Mouse (Mus musculus): Measurements from ENCODE around the gene Gm37240. TPM values are rescaled to one million over a fixed set of nuclear protein-coding genes. Genes with fewer than 3 reads are reported as not detected.

Gene Gm37240
- polyA plus RNA-seq, 1 experiment from 2014 or later = 7.2 TPM

- peaks cover 10% of the 10 kb centered on the region for H3K4me1 ChIP-seq
- no peak overlapping the region for H3K27ac ChIP-seq (replicated peaks)
- no peaks in the 10 kb centered on the region for H3K9me3 ChIP-seq
- H3K36me3 ChIP-seq = no peaks in the 10 kb centered on the region
- H3K4me3 ChIP-seq = no peak overlapping the region
- H3K27me3 ChIP-seq (replicated peaks) = no peaks in the 10 kb centered on the region
- WGBS = 71% methylated on average over 6 of the region's 6 CpGs
- H3K9ac ChIP-seq = no peak overlapping the region
- ATAC-seq (ENCODE audit: extremely low read depth, insufficient number of reproducible peaks, low FRiP score, low TSS enrichment) = no peak
- H3K4me2 ChIP-seq = no peak overlapping the region
Observed at GRCm38 (mm10) chr3:85012889-85013288, 874.4 kb downstream of the Gm37240 start.

GRCm38 (mm10) chr3:85005257-85005656 lies 882.1 kb downstream of the Gm37240 start:
- Histone ChIP-seq H3K36me3 (no peaks in the 10 kb centered on the region), H3K4me2 (no peak overlapping the region), H3K9ac (no peak overlapping the region), H3K9me3 (no peaks in the 10 kb centered on the region), H3K4me1 (no peaks in the 10 kb centered on the region), H3K27ac (replicated peaks) (no peak overlapping the region), H3K27me3 (replicated peaks) (no peaks in the 10 kb centered on the region), H3K4me3 (no peak overlapping the region)
- ATAC-seq (ENCODE audit: extremely low read depth, insufficient number of reproducible peaks, low FRiP score, low TSS enrichment) = no peak
- WGBS = 93% methylated on average over 2 of the region's 2 CpGs

GRCm38 (mm10) chr3:84988880-84989279 lies 898.4 kb downstream of the Gm37240 start:
- WGBS = 76% methylated on average over 4 of the region's 4 CpGs
- H3K4me2 ChIP-seq = no peak overlapping the region
- H3K4me3 ChIP-seq = no peak overlapping the region

GRCm38 (mm10) chr3:84985121-84985625 lies 902.1 kb downstream of the Gm37240 start:
- H3K4me3 ChIP-seq = no peak overlapping the region
- H3K9ac ChIP-seq = no peak overlapping the region
- H3K4me2 ChIP-seq = no peak overlapping the region
- H3K27me3 ChIP-seq (replicated peaks) = no peaks in the 10 kb centered on the region
- ATAC-seq (ENCODE audit: extremely low read depth, insufficient number of reproducible peaks, low FRiP score, low TSS enrichment) = no peak
- H3K27ac ChIP-seq (replicated peaks) = no peak overlapping the region
- no peaks in the 10 kb centered on the region for H3K9me3 ChIP-seq
- 77% methylated on average over 8 of the region's 8 CpGs for WGBS
- peaks cover 2% of the 10 kb centered on the region; the same call in 1 of the 2 replicates for H3K36me3 ChIP-seq
- no peaks in the 10 kb centered on the region for H3K4me1 ChIP-seq

More at GRCm38 (mm10) chr3:84988880-84989279, 898.4 kb downstream of the Gm37240 start:
- Histone ChIP-seq H3K9me3 (no peaks in the 10 kb centered on the region), H3K36me3 (no peaks in the 10 kb centered on the region), H3K27me3 (replicated peaks) (no peaks in the 10 kb centered on the region), H3K27ac (replicated peaks) (no peak overlapping the region), H3K4me1 (no peaks in the 10 kb centered on the region), H3K9ac (no peak overlapping the region)
- ATAC-seq (ENCODE audit: extremely low read depth, insufficient number of reproducible peaks, low FRiP score, low TSS enrichment) = no peak

GRCm38 (mm10) chr3:84982688-84983087 lies 904.6 kb downstream of the Gm37240 start:
- H3K27me3 ChIP-seq (replicated peaks) = no peaks in the 10 kb centered on the region
- peaks cover 20% of the 10 kb centered on the region for H3K36me3 ChIP-seq
- no peaks in the 10 kb centered on the region for H3K9me3 ChIP-seq
- ATAC-seq (ENCODE audit: extremely low read depth, insufficient number of reproducible peaks, low FRiP score, low TSS enrichment) = no peak
- WGBS = 63% methylated on average over 4 of the region's 4 CpGs
- H3K27ac ChIP-seq (replicated peaks) = no peak overlapping the region
- H3K4me2 ChIP-seq = no peak overlapping the region
- no peak overlapping the region for H3K9ac ChIP-seq
- H3K4me3 ChIP-seq = no peak overlapping the region
- H3K4me1 ChIP-seq = no peaks in the 10 kb centered on the region

- ATAC-seq (ENCODE audit: extremely low read depth, insufficient number of reproducible peaks, low FRiP score, low TSS enrichment) = no peak
- no peak overlapping the region for H3K4me2 ChIP-seq
- peaks cover 44% of the 10 kb centered on the region for H3K36me3 ChIP-seq
- H3K27me3 ChIP-seq (replicated peaks) = no peaks in the 10 kb centered on the region
- no peaks in the 10 kb centered on the region for H3K9me3 ChIP-seq
- no peak overlapping the region for H3K4me3 ChIP-seq
- no peaks in the 10 kb centered on the region for H3K4me1 ChIP-seq
- WGBS = 95% methylated on average over 2 of the region's 2 CpGs
- no peak overlapping the region for H3K27ac ChIP-seq (replicated peaks)
- no peak overlapping the region for H3K9ac ChIP-seq
Observed at GRCm38 (mm10) chr3:84980158-84980557, 907.2 kb downstream of the Gm37240 start.

- H3K36me3 ChIP-seq = peaks cover 50% of the 10 kb centered on the region
- H3K4me1 ChIP-seq = no peaks in the 10 kb centered on the region
- ATAC-seq (ENCODE audit: extremely low read depth, insufficient number of reproducible peaks, low FRiP score, low TSS enrichment) = no peak
- H3K27ac ChIP-seq (replicated peaks) = no peak overlapping the region
- no peak overlapping the region for H3K9ac ChIP-seq
- 79% methylated on average over 11 of the region's 11 CpGs for WGBS
- H3K9me3 ChIP-seq = no peaks in the 10 kb centered on the region
- H3K4me3 ChIP-seq = no peak overlapping the region
- no peaks in the 10 kb centered on the region for H3K27me3 ChIP-seq (replicated peaks)
- no peak overlapping the region for H3K4me2 ChIP-seq
Observed at GRCm38 (mm10) chr3:84978676-84979075, 908.6 kb downstream of the Gm37240 start.

GRCm38 (mm10) chr3:84974193-84974592 lies 913.1 kb downstream of the Gm37240 start:
- Histone ChIP-seq H3K4me1 (no peaks in the 10 kb centered on the region), H3K27ac (replicated peaks) (no peak overlapping the region), H3K9ac (no peak overlapping the region), H3K9me3 (no peaks in the 10 kb centered on the region), H3K36me3 (peaks cover 74% of the 10 kb centered on the region), H3K27me3 (replicated peaks) (no peaks in the 10 kb centered on the region), H3K4me2 (no peak overlapping the region), H3K4me3 (no peak overlapping the region)
- ATAC-seq (ENCODE audit: extremely low read depth, insufficient number of reproducible peaks, low FRiP score, low TSS enrichment) = no peak
- WGBS = 92% methylated on average over 9 of the region's 9 CpGs

GRCm38 (mm10) chr3:84972881-84973280 lies 914.4 kb downstream of the Gm37240 start:
- ATAC-seq (ENCODE audit: extremely low read depth, insufficient number of reproducible peaks, low FRiP score, low TSS enrichment) = no peak
- no peaks in the 10 kb centered on the region for H3K9me3 ChIP-seq
- H3K4me3 ChIP-seq = no peak overlapping the region
- no peaks in the 10 kb centered on the region for H3K4me1 ChIP-seq
- H3K4me2 ChIP-seq = no peak overlapping the region
- no peaks in the 10 kb centered on the region for H3K27me3 ChIP-seq (replicated peaks)
- H3K9ac ChIP-seq = no peak overlapping the region
- WGBS = 91% methylated on average over 2 of the region's 2 CpGs
- H3K36me3 ChIP-seq = peaks cover 73% of the 10 kb centered on the region
- no peak overlapping the region for H3K27ac ChIP-seq (replicated peaks)

- Histone ChIP-seq H3K4me1 (no peaks in the 10 kb centered on the region), H3K27me3 (replicated peaks) (no peaks in the 10 kb centered on the region), H3K36me3 (peaks cover 66% of the 10 kb centered on the region), H3K27ac (replicated peaks) (no peak overlapping the region), H3K9ac (no peak overlapping the region), H3K4me3 (no peak overlapping the region), H3K9me3 (no peaks in the 10 kb centered on the region), H3K4me2 (no peak overlapping the region)
- WGBS = 68% methylated on average over 5 of the region's 5 CpGs
- no peak for ATAC-seq (ENCODE audit: extremely low read depth, insufficient number of reproducible peaks, low FRiP score, low TSS enrichment)
Observed at GRCm38 (mm10) chr3:84971561-84971960, 915.8 kb downstream of the Gm37240 start.

GRCm38 (mm10) chr3:84967364-84967763 lies 920.0 kb downstream of the Gm37240 start:
- H3K9me3 ChIP-seq = no peaks in the 10 kb centered on the region
- no peak overlapping the region for H3K4me2 ChIP-seq
- peaks cover 38% of the 10 kb centered on the region for H3K36me3 ChIP-seq
- 89% methylated on average over 4 of the region's 4 CpGs for WGBS
- H3K4me3 ChIP-seq = no peak overlapping the region
- no peak overlapping the region for H3K27ac ChIP-seq (replicated peaks)
- H3K4me1 ChIP-seq = no peaks in the 10 kb centered on the region
- no peaks in the 10 kb centered on the region for H3K27me3 ChIP-seq (replicated peaks)
- no peak for ATAC-seq (ENCODE audit: extremely low read depth, insufficient number of reproducible peaks, low FRiP score, low TSS enrichment)
- no peak overlapping the region for H3K9ac ChIP-seq

GRCm38 (mm10) chr3:84965156-84965555 lies 922.2 kb downstream of the Gm37240 start:
- no peaks in the 10 kb centered on the region for H3K27me3 ChIP-seq (replicated peaks)
- H3K9me3 ChIP-seq = no peaks in the 10 kb centered on the region
- ATAC-seq (ENCODE audit: extremely low read depth, insufficient number of reproducible peaks, low FRiP score, low TSS enrichment) = no peak
- H3K9ac ChIP-seq = no peak overlapping the region
- H3K27ac ChIP-seq (replicated peaks) = no peak overlapping the region
- H3K4me2 ChIP-seq = no peak overlapping the region
- H3K36me3 ChIP-seq = peaks cover 31% of the 10 kb centered on the region
- WGBS = 89% methylated on average over 5 of the region's 5 CpGs
- no peaks in the 10 kb centered on the region for H3K4me1 ChIP-seq
- H3K4me3 ChIP-seq = no peak overlapping the region
